Mouse (Mus musculus) right cerebral cortex, postnatal 36 days (tissue): Measurements from ENCODE around the gene Gm266.

Experiments used
- DNase-seq, 2 experiments: peaks; one replicate each; pipeline ENCODE4 v3.0.0; 2022; ENCODE audit warnings: low spot score in 2 of 2, mixed read lengths in 1 of 2

Gene Gm266

GRCm38 (mm10) chr12:111503063-111503567 is 17.5 kb upstream of the Gm266 start:
- no peak for DNase-seq

GRCm38 (mm10) chr12:111500725-111501124 is 15.1 kb upstream of the Gm266 start:
- DNase-seq, result no peak

GRCm38 (mm10) chr12:111499617-111500016 is 14.0 kb upstream of the Gm266 start:
- no peak for DNase-seq

GRCm38 (mm10) chr12:111497076-111497475 is 11.5 kb upstream of the Gm266 start:
- DNase-seq, result no peak

- no peak for DNase-seq
These were observed 9.3 kb upstream of the Gm266 start for GRCm38 (mm10) chr12:111494931-111495330.

- DNase-seq, result no peak
These were observed 3.7 kb upstream of the Gm266 start for GRCm38 (mm10) chr12:111489261-111489865.

- DNase-seq, result no peak
These were observed 832 bp upstream of the Gm266 start for GRCm38 (mm10) chr12:111486455-111486854.

GRCm38 (mm10) chr12:111485046-111485651 is 474 bp downstream of the Gm266 start:
- no peak for DNase-seq

- no peak for DNase-seq
These were observed 5.7 kb downstream of the Gm266 start for GRCm38 (mm10) chr12:111479917-111480316.

GRCm38 (mm10) chr12:111478924-111479323 is 6.7 kb downstream of the Gm266 start:
- no peak for DNase-seq

GRCm38 (mm10) chr12:111474893-111475643 is 10.6 kb downstream of the Gm266 start:
- no peak for DNase-seq

GRCm38 (mm10) chr12:111474384-111474783 is 11.2 kb downstream of the Gm266 start:
- no peak for DNase-seq

- no peak for DNase-seq
These were observed 12.7 kb downstream of the Gm266 start for GRCm38 (mm10) chr12:111472886-111473285.

GRCm38 (mm10) chr12:111471721-111472120 is 13.9 kb downstream of the Gm266 start:
- DNase-seq, result no peak

GRCm38 (mm10) chr12:111471119-111471518 is 14.5 kb downstream of the Gm266 start:
- DNase-seq, result no peak

GRCm38 (mm10) chr12:111469507-111469906 is 16.1 kb downstream of the Gm266 start:
- peak in 1 of 2 experiments; percentile 30 for DNase-seq

- DNase-seq, result no peak
These were observed 17.4 kb downstream of the Gm266 start for GRCm38 (mm10) chr12:111468206-111468605.

GRCm38 (mm10) chr12:111466369-111466768 is 19.3 kb downstream of the Gm266 start:
- DNase-seq, result no peak

- no peak for DNase-seq
These were observed 22.1 kb downstream of the Gm266 start for GRCm38 (mm10) chr12:111463570-111463969.

- DNase-seq, result no peak
These were observed 27.9 kb downstream of the Gm266 start for GRCm38 (mm10) chr12:111457742-111458141.

GRCm38 (mm10) chr12:111455860-111456259 is 29.8 kb downstream of the Gm266 start:
- no peak for DNase-seq

- no peak for DNase-seq
These were observed 30.2 kb downstream of the Gm266 start for GRCm38 (mm10) chr12:111455311-111455846.
